Mouse (Mus musculus): ENCODE results near the gene Olfr247.
A peak's percentile ranks its signal among the peaks of the same experiment; 100 is the strongest.
"Not testable (repeated sequence)": the region's sequence is repeated elsewhere in the genome, so short reads cannot be mapped to it uniquely, and the experiment has no call there.

Gene Olfr247

GRCm38 (mm10) chr10:129976040-129976439, at the start of gene Olfr247:
Gene Olfr247 (minus strand): TSS chr10:129976140.
- not testable (repeated sequence) for DNase-seq (ENCODE audit: inconsistent age in 2 of 2, low spot score in 1 of 2)

GRCm38 (mm10) chr10:130012321-130012720, 36.4 kb upstream of the Olfr247 start, which contains the start of gene Olfr820:
Gene Olfr820 (plus strand): TSS chr10:130012621.
- DNase-seq (ENCODE audit: inconsistent age in 2 of 2, low spot score in 1 of 2): no peak

- not testable (repeated sequence) for DNase-seq (ENCODE audit: inconsistent age in 2 of 2, low spot score in 1 of 2)
Measured at GRCm38 (mm10) chr10:130005366-130005765, 29.4 kb upstream of the Olfr247 start.

GRCm38 (mm10) chr10:130004104-130004503, 28.2 kb upstream of the Olfr247 start:
- not testable (repeated sequence) for DNase-seq (ENCODE audit: inconsistent age in 2 of 2, low spot score in 1 of 2)

- not testable (repeated sequence) for DNase-seq (ENCODE audit: inconsistent age in 2 of 2, low spot score in 1 of 2)
Measured at GRCm38 (mm10) chr10:129984962-129985361, 9.0 kb upstream of the Olfr247 start, which contains the start of gene Gm10310. Gene Gm10310 (minus strand): TSS chr10:129985062.

- DNase-seq (ENCODE audit: inconsistent age in 2 of 2, low spot score in 1 of 2): not testable (repeated sequence)
Measured at GRCm38 (mm10) chr10:129981867-129982266, 5.9 kb upstream of the Olfr247 start.

- DNase-seq (ENCODE audit: inconsistent age in 2 of 2, low spot score in 1 of 2): not testable (repeated sequence)
Measured at GRCm38 (mm10) chr10:129972994-129973393, 2.9 kb downstream of the Olfr247 start.

GRCm38 (mm10) chr10:129967166-129967565, 8.8 kb downstream of the Olfr247 start, which contains the start of gene Olfr819:
Gene Olfr819 (minus strand): TSS chr10:129967266.
- DNase-seq (ENCODE audit: inconsistent age in 2 of 2, low spot score in 1 of 2): not testable (repeated sequence)

GRCm38 (mm10) chr10:129966232-129966631, 9.7 kb downstream of the Olfr247 start:
- peak in 1 of 2 experiments; percentile 6 for DNase-seq (ENCODE audit: inconsistent age in 2 of 2, low spot score in 1 of 2)

- no peak for DNase-seq (ENCODE audit: inconsistent age in 2 of 2, low spot score in 1 of 2)
Measured at GRCm38 (mm10) chr10:129949000-129949399, 26.9 kb downstream of the Olfr247 start, which contains the start of gene Olfr818. Gene Olfr818 (minus strand): TSS chr10:129949100.
